Mouse (Mus musculus) forebrain, embryonic 16.5 days (tissue): Measurements from ENCODE around the gene Zbtb25. TPM values are rescaled to one million over a fixed set of nuclear protein-coding genes. Genes with fewer than 3 reads are reported as not detected.

Source experiments
- polyA plus RNA-seq: library from polyadenylated mRNA; unstranded; fragments of >200 nt; fragmentation: Nextera tagmentation; extraction: Ambion mirVana; gene quantifications from 2 replicates; pipeline ENCODE4 v1.2.1, GENCODE M21; 2015

The Zbtb25 gene
- polyA plus RNA-seq, 1 experiment from 2014 or later, result 16.5 TPM

Other genes starting within 250 kb of the Zbtb25 start
- 0.12 and 0.28 TPM in 2 replicates for gene Esr2, start 192.3 kb downstream of the Zbtb25 start, polyA plus RNA-seq
- not detected in 2 replicates for gene Tex21, start 122.9 kb downstream of the Zbtb25 start, polyA plus RNA-seq
- gene Mthfd1, start 114.3 kb downstream of the Zbtb25 start, polyA plus RNA-seq, result 47.8 and 51.0 TPM in 2 replicates
- 8.2 and 10.3 TPM in 2 replicates for gene Akap5, start 44.7 kb downstream of the Zbtb25 start, polyA plus RNA-seq
- 4.6 and 5.5 TPM in 2 replicates for gene Zbtb1, start 664 bp upstream of the Zbtb25 start, polyA plus RNA-seq
- 5.4 and 6.2 TPM in 2 replicates for gene Hspa2, start 34.6 kb upstream of the Zbtb25 start, polyA plus RNA-seq
- 0.73 and 0.87 TPM in 2 replicates for gene Ppp1r36, start 47.9 kb upstream of the Zbtb25 start, polyA plus RNA-seq
- 1.0 and 1.3 TPM in 2 replicates for gene Plekhg3, start 161.3 kb upstream of the Zbtb25 start, polyA plus RNA-seq